In the genomic region with DNA sequence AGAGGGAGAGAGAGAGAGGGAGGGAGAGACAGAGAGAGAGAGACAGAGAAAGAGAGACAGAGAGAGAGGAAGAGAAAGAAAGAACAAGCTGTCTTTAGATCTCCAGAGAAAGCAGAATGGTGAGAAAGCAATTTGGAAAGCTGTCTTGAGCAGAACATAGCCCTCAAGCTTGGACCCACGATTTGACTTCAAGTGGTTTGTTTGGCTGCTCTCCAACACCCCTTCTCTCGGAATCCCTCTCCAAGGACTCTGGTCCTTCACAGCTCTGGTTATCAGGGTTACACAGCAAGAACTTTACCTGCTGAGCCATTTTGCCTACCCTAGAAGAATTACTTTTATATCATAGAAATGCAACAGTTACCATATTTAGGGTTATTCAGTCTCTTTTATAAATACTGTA, we compare ENCODE assay signal across 27 mouse cellular contexts. TPM values are rescaled to one million over a fixed set of nuclear protein-coding genes. Genes with fewer than 3 reads are reported as not detected.
DNase-seq lines count a peak whose midpoint lies in the region; ATAC-seq lines count a peak whose summit lies in the region.
"Had no signal": no experiment of that assay in that cellular context is flagged by ENCODE, and none has a peak within 500 bp of the region (broad histone marks: within the 10 kb centered on the region; RNA-seq: fewer than 3 reads in every experiment).

No protein-coding gene starts in this region.

- 26% methylated on average over 2 of the region's 2 CpGs for WGBS in heart, embryonic 10.5 days
- 16% methylated on average over 2 of the region's 2 CpGs for WGBS in lung, embryonic 16.5 days
- 63% methylated on average over 2 of the region's 2 CpGs for WGBS in hindbrain, embryonic 12.5 days

- 0 out of 2 replicates have a peak, but pooled peaks cover 3% of the 10 kb centered on the region for H3K4me1 ChIP-seq in heart, embryonic 10.5 days
- H3K4me1 ChIP-seq in lung, embryonic 16.5 days (replicated peaks; ENCODE audit: control insufficient read depth, insufficient read depth, low read length), result no peaks in the 10 kb centered on the region
- H3K4me1 ChIP-seq in hindbrain, embryonic 12.5 days, result no peaks in the 10 kb centered on the region
- H3K4me1 ChIP-seq: embryonic facial prominence, embryonic 10.5 days; embryonic facial prominence, embryonic 12.5 days; forebrain, embryonic 13.5 days; forebrain, embryonic 15.5 days had no signal

- H3K36me3 ChIP-seq in heart, embryonic 10.5 days, result no peaks in the 10 kb centered on the region
- no peaks in the 10 kb centered on the region for H3K36me3 ChIP-seq in lung, embryonic 16.5 days (ENCODE audit: control insufficient read depth, insufficient read depth, low read length)
- H3K36me3 ChIP-seq in hindbrain, embryonic 12.5 days, result no peaks in the 10 kb centered on the region
- H3K36me3 ChIP-seq: embryonic facial prominence, embryonic 10.5 days; embryonic facial prominence, embryonic 12.5 days; forebrain, embryonic 15.5 days; G1E had no signal

- DNase-seq in heart, embryonic 10.5 days (ENCODE audit: low spot score), result peak; percentile 16
- DNase-seq in heart, postnatal 36 days, result no peak
- no peak for DNase-seq in lung, adult 18-20 months
- DNase-seq in R1 (ENCODE audit: low read depth, low spot score), result peak; percentile 58
- DNase-seq: adrenal gland, adult 8-10 months; adrenal gland, postnatal 14 days; adrenal gland, postnatal 36 days; B cell, adult 2 months; cerebellum, adult 11-12 months; cerebellum, adult 2 months; cerebellum, adult 9-10 months; cerebellum, postnatal 10 days; cerebellum, postnatal 25 days; forebrain, postnatal 0 days had no signal

- ATAC-seq in lung, embryonic 16.5 days (ENCODE audit: low read depth), result peak; percentile 45; the same call in 1 of the 2 replicates
- no peak for ATAC-seq in hindbrain, embryonic 12.5 days (ENCODE audit: low FRiP score)
- ATAC-seq: activated CD4-positive, CD25-positive, alpha-beta regulatory T cell, adult 4 months; CD4-positive, CD25-positive, alpha-beta regulatory T cell, adult 4 months; forebrain, embryonic 13.5 days; forebrain, embryonic 15.5 days; forebrain, postnatal 0 days; Patski had no signal

- H3K9me3 ChIP-seq in heart, embryonic 10.5 days, result no peaks in the 10 kb centered on the region
- no peaks in the 10 kb centered on the region for H3K9me3 ChIP-seq in lung, embryonic 16.5 days (ENCODE audit: control insufficient read depth, low read length)
- no peaks in the 10 kb centered on the region for H3K9me3 ChIP-seq in hindbrain, embryonic 12.5 days (replicated peaks)
- H3K9me3 ChIP-seq: embryonic facial prominence, embryonic 10.5 days; embryonic facial prominence, embryonic 12.5 days; forebrain, embryonic 13.5 days; forebrain, embryonic 15.5 days; G1E had no signal

- H3K4me3 ChIP-seq in heart, embryonic 10.5 days, result no peak overlapping the region
- H3K4me3 ChIP-seq in lung, embryonic 16.5 days (ENCODE audit: low read length), result no peak overlapping the region
- H3K4me3 ChIP-seq in hindbrain, embryonic 12.5 days, result no peak overlapping the region
- H3K4me3 ChIP-seq: embryonic facial prominence, embryonic 10.5 days; embryonic facial prominence, embryonic 12.5 days; forebrain, embryonic 13.5 days; forebrain, embryonic 15.5 days had no signal

- H3K27ac ChIP-seq in heart, embryonic 10.5 days, result no peak overlapping the region
- no peak overlapping the region for H3K27ac ChIP-seq in lung, embryonic 16.5 days (ENCODE audit: low read length)
- no peak overlapping the region for H3K27ac ChIP-seq in hindbrain, embryonic 12.5 days
- H3K27ac ChIP-seq: embryonic facial prominence, embryonic 10.5 days; embryonic facial prominence, embryonic 12.5 days; forebrain, embryonic 13.5 days; forebrain, embryonic 15.5 days had no signal

- no peak overlapping the region for H3K4me2 ChIP-seq in lung, embryonic 16.5 days (ENCODE audit: low read depth, low read length)
- no peak overlapping the region for H3K4me2 ChIP-seq in hindbrain, embryonic 12.5 days (replicated peaks)
- H3K4me2 ChIP-seq: embryonic facial prominence, embryonic 12.5 days; forebrain, embryonic 13.5 days; forebrain, embryonic 15.5 days had no signal

- H3K9ac ChIP-seq in lung, embryonic 16.5 days (ENCODE audit: low read length), result no peak overlapping the region
- no peak overlapping the region for H3K9ac ChIP-seq in hindbrain, embryonic 12.5 days
- H3K9ac ChIP-seq: embryonic facial prominence, embryonic 12.5 days; forebrain, embryonic 13.5 days; forebrain, embryonic 15.5 days; forebrain, postnatal 0 days had no signal

- intact Hi-C loops in heart, postnatal 36 days (cut with DNase I), result no loop called here

- H3K27me3 ChIP-seq in heart, embryonic 10.5 days (ENCODE audit: insufficient read depth, poor library complexity, severe bottlenecking), result no peaks in the 10 kb centered on the region
- H3K27me3 ChIP-seq in lung, embryonic 16.5 days (ENCODE audit: control insufficient read depth, insufficient read depth, low read depth, low read length), result no peaks in the 10 kb centered on the region
- 0 out of 2 replicates have a peak, but pooled peaks cover 3% of the 10 kb centered on the region for H3K27me3 ChIP-seq in hindbrain, embryonic 12.5 days
- H3K27me3 ChIP-seq: embryonic facial prominence, embryonic 12.5 days; forebrain, embryonic 15.5 days; Patski had no signal

RNA-seq across cellular contexts. Expression of gene Pom121l2, which starts 11.2 kb away (rescaled TPM):
- polyA plus RNA-seq in heart, embryonic 10.5 days (2016; fragmentation: Nextera tagmentation; extraction: Ambion mirVana), result 0.09 TPM in 1 of 2 replicates, not detected in the other
- not detected for total RNA-seq in heart, postnatal 36 days (2021)
- 0.16 and 0.18 TPM in 2 replicates for polyA plus RNA-seq in lung, embryonic 16.5 days (2015; fragmentation: Nextera tagmentation; extraction: Ambion mirVana)
- polyA plus RNA-seq in hindbrain, embryonic 12.5 days (2016; fragmentation: Nextera tagmentation; extraction: Ambion mirVana), result 0.14 TPM in 1 of 2 replicates, not detected in the other
- total RNA-seq: adrenal gland, adult 18-20 months; adrenal gland, adult 8-10 months; adrenal gland, postnatal 14 days; adrenal gland, postnatal 36 days; CH12.LX; forebrain, postnatal 0 days; G1E had no signal
- polyA plus RNA-seq: activated CD4-positive, CD25-positive, alpha-beta regulatory T cell, adult 4 months; CD4-positive, CD25-positive, alpha-beta regulatory T cell, adult 4 months; cerebellum, adult 2 months; cortical plate, adult 2 months; forebrain, embryonic 13.5 days; forebrain, embryonic 15.5 days; forebrain, postnatal 0 days; G1E; Patski had no signal

RNA-seq across cellular contexts. Expression of gene Zfp184, which starts 24.9 kb away (rescaled TPM):
- polyA plus RNA-seq in heart, embryonic 10.5 days (2016; fragmentation: Nextera tagmentation; extraction: Ambion mirVana), result 7.4 and 9.1 TPM in 2 replicates
- total RNA-seq in heart, postnatal 36 days (2021), result under 1 TPM; 0.97 to 0.98 TPM
- 7.9 and 12.5 TPM in 2 replicates for polyA plus RNA-seq in lung, embryonic 16.5 days (2015; fragmentation: Nextera tagmentation; extraction: Ambion mirVana)
- polyA plus RNA-seq in hindbrain, embryonic 12.5 days (2016; fragmentation: Nextera tagmentation; extraction: Ambion mirVana), result 19.1 and 20.5 TPM in 2 replicates
- polyA plus RNA-seq: activated CD4-positive, CD25-positive, alpha-beta regulatory T cell, adult 4 months had no signal

RNA-seq across cellular contexts. Expression of gene Prss16, which starts 39.7 kb away (rescaled TPM):
- 0.30 and 0.33 TPM in 2 replicates for polyA plus RNA-seq in heart, embryonic 10.5 days (2016; fragmentation: Nextera tagmentation; extraction: Ambion mirVana)
- total RNA-seq in heart, postnatal 36 days (2021), result not detected
- polyA plus RNA-seq in lung, embryonic 16.5 days (2015; fragmentation: Nextera tagmentation; extraction: Ambion mirVana), result 10.0 and 26.0 TPM in 2 replicates
- polyA plus RNA-seq in hindbrain, embryonic 12.5 days (2016; fragmentation: Nextera tagmentation; extraction: Ambion mirVana), result 0.23 and 0.48 TPM in 2 replicates
- total RNA-seq: forebrain, postnatal 0 days had no signal
- polyA plus RNA-seq: forebrain, embryonic 13.5 days; forebrain, postnatal 0 days had no signal

Comparison
In these comparisons a context has a peak if more than half of its experiments do, and no peak if none do; other contexts are left out.
1. DNase-seq: peak in heart, embryonic 10.5 days (single experiment) and R1 (single experiment); none in heart, postnatal 36 days (0 of 2) and lung, adult 18-20 months (0 of 2).